Mouse (Mus musculus) skeletal muscle tissue, adult 2 months (tissue): Measurements from ENCODE around the gene Sult4a1.
"Not testable (repeated sequence)": the region's sequence is repeated elsewhere in the genome, so short reads cannot be mapped to it uniquely, and the experiment has no call there.

Experiments used
- DNase-seq: peaks from one replicate; pipeline ENCODE4 v3.0.0-alpha.2; 2012; ENCODE audit warnings: low read depth, low spot score

The Sult4a1 gene

DNA sequence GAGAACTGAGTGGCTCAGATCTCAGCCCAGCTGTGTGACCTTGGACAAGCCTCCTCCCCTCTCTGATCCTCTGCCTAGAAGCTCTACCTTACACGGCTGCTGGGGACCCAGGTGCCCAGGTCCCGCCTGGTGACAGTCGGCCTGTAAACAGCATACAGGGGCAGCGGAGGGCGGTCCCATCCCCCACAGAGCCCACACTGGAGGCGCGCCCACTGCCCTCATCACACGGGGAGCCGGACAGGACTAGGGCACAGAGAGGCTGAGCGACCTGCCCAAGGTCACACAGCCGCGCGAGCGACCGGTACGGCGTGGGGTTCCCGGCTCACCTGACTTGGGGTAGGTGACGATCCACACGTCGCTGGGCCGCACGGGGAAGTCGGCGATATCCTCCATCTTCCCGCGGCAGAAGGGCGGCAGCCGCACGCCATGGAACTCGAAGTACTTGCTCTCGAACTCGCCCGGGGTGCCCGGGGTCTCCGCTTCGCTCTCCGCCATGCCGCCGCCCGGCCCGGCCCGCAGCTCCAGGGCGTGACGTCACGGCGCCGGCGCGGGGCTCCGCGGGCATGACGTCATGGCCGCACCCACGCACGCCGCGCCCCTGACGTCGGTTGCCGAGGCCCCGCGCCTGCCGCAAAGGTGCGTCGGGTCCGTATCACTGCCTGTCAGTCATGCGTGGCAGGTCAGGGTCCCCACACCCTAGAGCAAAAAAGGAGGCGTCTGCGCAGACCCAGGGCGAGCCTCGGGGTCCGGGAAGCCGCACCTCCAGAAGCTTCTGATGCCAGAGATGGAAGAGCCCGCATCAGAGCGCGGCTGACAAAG is at the start of gene Sult4a1:
TSS of gene Sult4a1 (minus strand) at position 650 of the 819 bp plus-strand sequence.
- DNase-seq: no peak

DNA sequence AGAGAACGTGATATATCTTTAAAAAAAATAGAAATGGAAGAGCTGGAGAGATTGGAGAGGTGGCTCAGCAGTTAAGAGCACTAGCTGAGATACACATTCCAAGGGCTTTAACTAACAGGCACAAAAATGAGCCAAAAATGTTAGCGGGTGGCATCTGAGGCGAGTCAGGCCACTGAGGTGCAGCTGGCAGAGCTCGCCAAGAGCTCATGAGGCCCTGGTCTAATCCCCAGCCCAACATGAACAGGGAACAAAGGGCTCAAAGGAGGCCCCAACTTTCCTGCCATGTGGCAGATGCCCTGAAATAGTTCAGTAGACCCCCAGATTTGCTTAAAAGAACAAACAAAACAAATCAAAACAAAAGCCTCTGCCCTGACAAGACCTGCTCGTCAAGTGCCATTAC is 35.4 kb upstream of the Sult4a1 start:
- DNase-seq: no peak

DNA sequence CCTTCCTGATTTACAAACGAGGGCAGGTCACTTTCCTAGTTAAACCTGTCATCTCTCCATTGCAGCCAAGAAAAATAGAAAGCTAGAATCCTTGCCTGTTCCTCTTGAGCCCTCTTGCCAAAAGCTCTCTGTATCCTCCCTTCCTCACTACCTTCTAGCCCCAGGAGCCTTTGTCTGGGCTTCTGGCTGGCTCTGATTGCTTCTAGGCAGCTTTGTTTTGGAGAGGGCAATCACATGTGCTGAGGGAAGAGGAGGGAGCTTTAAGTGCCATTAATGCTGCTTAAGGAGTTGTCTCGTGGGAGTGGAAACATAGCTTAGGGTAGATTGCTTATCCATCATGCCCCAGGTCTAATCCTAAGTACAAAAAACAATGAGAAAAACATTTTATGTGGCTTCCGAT is 34.6 kb upstream of the Sult4a1 start:
- DNase-seq: no peak

DNA sequence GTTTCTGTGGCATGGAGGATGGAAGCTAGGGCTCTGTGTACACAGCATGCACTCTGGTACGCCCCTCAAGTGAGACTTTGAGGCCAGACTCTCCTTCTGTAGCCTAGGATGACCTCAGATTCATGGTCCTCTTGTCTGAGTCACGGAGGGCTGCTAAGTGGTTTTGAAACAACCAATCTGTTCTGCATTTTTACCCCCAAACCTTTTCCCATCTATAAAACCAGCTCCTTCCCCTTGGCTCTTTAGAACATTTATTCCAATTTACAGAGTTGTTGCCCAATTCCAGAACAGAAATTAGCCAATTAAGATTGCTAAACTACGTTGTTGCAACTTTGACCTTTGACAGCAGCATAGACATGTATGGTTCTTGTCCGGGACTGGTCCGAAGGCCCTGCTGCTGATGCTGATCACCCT is 34.0 kb upstream of the Sult4a1 start:
- no peak for DNase-seq

DNA sequence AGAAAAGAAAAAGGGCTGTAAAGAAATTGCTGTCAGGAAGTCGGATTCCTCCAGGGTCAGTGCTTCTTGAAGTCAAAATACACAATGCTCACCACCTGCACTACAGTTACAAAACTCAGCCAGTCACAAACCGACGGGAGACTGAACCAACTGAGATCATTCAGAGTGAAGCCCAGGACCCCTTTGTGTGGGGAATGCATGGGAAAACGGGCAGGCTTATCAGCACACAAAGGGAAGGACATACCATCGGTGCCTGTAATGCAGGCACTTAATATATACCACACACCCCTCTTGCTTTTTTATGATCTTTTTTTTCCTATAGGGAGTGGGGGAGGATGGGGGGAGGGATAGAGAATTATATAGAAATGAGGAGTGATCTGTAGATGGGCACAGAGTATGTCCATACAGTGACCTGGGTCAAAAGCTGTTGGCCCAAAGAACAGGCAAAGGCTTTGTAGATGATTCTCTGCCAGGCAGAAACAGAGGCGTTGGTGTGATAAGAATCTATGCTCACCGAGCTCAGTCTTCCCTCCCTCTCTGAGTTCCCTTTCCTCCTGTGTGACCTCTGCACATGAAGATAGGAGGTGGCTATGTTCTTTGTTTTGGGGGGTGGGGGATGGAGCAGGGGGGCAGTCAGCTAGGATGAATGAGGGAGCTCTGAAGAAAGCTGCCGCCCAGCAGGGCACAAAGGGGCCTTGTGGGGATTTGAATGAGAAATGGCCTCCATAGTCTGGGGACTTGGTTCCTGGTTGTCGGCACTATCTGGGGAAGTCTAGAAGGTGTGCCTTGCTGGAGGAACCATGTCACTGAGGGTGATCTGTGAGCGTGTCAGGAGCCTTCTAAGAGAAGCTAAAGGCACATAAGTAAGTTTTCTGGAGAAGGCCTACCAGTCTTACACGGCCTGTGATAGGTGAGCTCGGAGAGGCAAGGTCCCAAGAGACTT is 31.2 kb upstream of the Sult4a1 start:
- no peak for DNase-seq

DNA sequence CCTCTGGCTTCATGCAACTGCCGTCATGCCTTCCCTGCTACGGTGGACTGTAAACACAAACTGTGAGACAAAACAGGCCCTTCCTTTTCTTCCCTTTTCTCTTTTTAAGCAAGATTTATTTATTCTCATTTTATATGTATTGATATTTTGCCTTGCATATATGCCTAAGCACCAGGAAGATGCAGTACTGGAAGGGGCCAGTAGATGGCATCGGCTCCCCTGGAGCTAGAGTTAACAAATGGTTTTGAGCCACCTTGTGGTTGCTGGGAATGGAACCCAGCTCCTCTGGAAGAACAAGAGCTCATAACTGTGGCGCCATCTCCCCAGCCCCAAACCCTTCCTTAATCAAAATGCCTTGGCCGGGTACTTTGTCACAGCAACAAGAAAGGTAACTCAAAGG is 29.9 kb upstream of the Sult4a1 start:
- DNase-seq: no peak

DNA sequence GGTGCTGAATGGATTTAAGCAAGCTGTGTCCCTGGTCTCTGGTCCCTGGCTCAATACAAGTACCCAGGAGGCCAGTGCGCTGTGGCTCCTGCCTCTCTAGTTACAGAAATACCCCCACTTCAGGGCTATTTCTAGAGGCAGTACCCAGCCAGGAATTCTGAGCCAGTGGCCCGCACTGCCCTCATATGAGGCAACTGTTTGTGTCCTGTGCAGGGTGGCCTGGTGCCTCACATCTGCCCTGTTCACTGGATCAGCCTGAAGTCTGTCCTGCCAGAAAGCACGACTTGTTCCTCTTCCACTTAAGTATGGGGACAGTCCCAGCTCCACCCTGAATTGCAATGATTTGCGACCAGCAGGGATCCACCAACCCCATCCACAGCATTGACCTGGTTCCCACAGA is 27.9 kb upstream of the Sult4a1 start:
- DNase-seq: peak; percentile 85

DNA sequence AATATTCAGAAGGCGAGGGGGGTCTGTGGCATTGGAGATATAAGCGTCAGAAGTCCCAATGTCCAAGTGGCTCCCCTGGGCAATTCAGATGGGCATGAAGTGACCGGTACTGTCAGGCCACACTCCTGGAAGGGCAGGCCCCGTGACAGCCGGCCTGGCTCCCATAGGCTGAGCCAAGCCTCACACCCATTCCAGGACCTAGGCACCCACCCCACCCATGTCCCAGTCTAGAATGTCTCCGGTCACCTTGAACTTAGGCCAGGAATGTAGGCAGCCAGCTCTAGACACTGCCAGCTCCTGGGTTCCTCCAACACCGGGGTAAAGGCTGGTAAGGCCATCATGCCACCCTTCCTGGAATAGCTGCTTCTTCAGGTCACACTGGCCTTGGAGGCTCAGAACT is 26.4 kb upstream of the Sult4a1 start:
- DNase-seq: peak; percentile 92

DNA sequence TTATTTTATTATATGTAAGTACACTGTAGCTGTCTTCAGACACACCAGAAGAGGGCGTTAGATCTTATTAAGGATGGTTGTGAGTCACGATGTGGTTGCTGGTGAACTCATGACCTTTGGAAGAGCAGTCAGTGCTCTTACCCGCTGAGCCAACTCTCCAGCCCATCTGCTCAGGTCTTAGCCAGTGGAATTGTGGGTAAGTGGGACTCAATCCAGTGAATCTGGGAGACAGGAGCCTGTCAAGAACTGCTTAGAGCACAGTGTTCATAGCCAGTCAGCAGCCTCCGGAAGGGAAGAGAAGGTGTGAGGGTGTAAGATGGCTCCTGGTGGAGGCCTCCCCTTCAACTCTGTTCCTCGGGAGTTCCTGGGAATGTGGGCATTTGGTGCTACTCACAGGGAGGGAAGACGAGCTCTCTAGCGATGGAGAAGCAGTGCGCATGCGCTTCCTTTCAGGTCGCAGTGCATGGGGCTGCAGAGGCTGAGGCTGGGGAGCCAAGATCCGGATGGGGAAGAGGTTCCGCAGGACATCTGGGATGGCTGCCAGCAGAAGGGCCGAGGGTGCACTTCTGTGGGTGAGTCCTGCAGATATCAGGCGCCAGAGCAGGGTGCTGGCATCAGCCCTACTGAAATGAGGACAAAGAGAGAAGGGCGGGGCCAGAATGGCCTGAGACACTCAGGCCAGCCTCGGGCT is 25.7 kb upstream of the Sult4a1 start:
- peak; percentile 71 for DNase-seq

DNA sequence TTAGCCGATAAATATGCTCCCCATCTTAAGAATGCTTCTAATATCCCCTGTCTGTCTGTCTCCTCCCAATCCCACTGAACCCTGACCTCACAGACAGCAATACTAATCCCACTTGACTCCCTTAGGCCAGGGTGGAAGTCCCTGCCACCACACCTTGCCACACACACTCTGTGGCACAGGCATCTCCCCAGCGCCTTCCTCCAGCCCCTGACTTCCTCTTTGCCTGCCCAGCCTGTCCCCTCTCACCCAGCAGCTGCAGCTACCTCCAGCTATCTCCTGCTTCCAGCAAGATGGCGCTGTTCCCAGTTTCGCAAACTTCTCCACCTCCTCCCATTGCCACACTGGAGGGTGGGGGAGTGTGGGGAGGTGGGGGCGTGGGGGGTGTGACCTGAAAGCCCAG is 21.3 kb upstream of the Sult4a1 start:
- no peak for DNase-seq

DNA sequence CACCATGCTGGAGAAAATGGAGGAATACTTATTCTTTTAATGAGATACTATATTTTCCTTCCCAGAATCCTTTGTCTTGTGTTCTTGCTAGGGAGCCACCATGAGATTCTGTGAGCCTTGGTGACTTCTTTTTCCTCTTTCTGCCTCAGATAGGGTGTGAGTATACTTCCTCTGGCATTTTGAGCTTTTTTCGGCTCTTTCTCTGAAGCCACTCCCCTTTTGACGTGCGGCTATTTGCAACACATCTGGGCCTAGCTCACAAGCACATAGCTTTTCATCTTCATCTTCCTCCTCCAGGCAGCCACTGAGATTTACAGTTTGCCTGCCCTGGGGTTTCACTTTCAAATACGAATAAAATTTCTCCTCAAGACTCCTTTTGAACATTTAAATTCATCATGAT is 20.9 kb upstream of the Sult4a1 start:
- DNase-seq: no peak

DNA sequence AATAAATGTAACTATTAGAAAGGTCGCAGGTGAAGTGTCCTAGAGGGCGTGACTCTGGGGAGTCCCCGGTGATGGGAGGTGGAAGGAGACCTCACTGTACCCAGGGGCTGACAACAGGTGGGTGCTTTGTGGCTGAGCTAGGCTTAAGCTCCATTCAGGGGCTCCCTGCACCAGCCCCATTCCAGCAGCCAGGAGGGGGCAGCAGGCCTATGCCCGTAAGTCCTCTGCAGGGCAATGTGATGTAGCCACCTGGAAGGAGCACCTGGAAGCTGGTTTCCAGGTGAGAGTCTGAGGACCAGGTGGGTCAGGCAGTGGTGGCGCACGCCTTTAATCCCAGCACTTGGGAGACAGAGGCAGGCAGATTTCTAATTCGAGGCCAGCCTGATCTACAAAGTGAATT is 18.5 kb upstream of the Sult4a1 start:
- DNase-seq: no peak

DNA sequence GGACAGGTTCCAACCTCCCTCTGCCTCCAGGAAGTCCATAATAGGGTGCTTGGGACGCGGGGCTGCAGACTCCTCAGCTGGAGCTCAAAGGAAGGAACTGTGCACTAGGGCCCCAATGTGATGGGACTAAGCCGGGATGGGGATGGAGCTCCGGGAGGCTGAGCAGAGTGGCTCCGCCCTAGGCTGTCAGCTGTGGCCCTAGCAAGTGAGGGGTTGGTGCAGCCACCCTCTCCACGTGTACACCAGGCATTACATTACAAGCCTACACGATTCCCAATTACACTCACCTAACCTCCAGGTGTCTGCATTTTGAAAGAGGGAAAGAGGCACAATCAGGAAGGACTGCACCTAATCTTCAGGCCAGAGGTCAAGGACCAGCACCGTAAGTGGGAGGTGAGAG is 17.5 kb upstream of the Sult4a1 start, which contains the start of gene Pnpla5:
TSS of gene Pnpla5 (minus strand) at position 101 of the 400 bp plus-strand sequence.
- DNase-seq: no peak

DNA sequence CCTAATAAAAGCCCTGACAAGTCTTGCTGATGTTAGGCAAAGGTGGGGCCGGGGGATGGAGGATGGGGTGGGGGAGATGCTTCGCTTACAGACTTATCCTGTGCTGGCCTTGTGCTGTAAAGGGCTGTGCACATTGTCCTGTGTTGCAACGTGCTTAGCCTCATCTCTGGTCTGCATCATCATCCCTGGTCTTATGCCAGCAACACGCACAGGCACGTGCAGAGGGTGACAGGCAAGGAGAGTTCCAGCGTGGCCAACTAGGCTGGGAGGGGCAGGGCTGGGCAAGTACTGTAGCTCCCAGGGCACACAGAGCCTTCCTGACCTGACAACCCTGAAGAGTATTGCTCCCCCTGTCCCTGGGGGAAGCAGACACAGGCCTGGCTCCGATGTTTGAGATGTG is 15.5 kb upstream of the Sult4a1 start:
- no peak for DNase-seq

DNA sequence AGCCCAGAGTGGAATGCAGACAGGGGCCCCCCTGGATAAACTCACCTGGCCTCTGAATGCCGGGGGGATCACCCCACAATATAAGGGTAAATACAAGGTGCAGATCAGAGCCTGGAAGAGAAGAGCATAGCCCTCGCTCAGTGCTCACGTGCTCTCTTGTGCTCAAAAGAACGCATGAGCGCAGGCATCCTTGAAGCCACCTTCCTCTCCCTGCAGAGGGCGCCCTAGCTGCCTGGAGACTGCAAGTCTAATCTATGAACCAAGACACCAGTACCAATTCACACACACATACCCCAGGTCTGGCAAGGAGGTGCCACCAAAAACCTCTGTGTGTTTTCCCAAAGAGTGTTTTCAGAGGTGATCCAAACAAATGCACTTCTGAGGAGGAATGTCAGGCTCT is 15.1 kb upstream of the Sult4a1 start:
- peak; percentile 19 for DNase-seq

DNA sequence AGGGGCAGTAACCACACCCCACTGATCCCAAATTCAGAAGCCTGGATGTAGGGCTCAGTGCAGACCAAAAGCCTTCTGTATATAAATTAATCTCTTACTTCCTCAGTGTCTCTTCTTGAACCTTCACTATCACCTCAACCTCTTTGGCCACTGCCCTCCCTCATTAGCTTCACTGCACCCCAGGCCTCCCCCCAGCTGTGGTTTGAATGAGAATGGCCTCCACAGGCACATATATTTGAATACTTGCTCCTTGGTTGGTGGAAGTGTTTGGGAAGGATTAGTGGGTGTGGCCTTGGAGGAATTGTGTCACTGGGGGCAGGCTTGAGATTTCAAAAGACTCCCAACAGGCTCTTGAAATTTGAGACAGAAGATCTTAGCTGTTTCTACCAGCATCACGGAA is 10.9 kb upstream of the Sult4a1 start:
- no peak for DNase-seq

DNA sequence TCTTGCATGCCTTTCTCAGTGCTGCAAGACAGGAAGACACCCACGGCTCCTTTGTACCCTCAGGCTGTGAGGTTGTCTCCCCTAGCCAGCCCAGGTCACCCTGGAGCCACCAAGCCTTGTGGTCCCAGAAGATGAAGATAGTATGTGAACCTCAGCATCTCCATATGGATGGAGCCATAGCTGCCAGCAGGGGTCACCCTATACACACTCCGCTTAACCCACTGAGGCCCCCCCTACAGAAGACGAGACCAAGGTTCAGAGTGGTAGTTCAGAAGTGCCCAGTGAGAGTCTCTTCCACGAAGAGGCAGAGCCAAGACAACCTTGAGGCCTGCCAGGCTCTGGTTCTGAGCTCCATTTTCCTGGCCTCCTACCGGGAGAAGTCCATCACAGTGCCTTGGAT is 10.2 kb upstream of the Sult4a1 start:
- no peak for DNase-seq

DNA sequence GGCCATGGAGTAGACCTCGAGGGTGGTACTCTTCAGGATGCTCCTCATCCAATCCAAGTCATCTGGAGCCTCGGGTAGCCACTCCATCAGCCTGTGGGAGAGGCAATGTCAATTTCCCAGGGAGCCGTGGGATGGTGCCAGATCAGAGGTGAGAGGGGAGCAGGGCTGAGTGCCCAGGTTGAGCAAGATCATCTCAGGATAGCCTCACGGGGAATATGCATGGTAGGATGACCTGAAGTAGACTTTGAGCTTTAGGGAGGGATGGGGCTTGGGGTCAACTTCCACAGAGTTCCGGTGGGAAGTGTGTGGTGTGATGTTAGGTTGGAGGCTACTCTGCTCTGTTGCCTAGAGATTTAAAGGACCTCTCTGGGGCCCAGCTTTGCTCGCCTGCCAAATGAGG is 8.3 kb upstream of the Sult4a1 start:
- DNase-seq: no peak

DNA sequence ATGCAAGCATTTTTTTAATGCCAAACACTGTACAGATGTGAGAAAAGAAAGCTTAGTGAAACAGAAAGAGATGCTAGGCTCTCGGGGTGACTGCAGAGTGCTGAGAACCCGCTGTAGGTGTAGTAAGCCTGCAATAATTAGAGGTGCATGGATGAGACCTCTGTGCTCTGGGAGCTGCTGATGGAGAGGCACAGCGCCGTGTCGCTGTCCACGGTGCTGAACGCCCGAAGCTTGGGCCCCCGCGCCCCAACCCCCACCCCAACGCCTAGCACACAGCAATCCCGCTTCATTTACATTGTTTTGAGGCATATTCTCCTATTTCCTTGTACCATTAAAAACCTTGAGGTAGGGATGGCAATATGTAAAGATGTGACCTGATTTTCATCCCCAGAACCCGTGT is 3.3 kb upstream of the Sult4a1 start:
- DNase-seq: no peak

DNA sequence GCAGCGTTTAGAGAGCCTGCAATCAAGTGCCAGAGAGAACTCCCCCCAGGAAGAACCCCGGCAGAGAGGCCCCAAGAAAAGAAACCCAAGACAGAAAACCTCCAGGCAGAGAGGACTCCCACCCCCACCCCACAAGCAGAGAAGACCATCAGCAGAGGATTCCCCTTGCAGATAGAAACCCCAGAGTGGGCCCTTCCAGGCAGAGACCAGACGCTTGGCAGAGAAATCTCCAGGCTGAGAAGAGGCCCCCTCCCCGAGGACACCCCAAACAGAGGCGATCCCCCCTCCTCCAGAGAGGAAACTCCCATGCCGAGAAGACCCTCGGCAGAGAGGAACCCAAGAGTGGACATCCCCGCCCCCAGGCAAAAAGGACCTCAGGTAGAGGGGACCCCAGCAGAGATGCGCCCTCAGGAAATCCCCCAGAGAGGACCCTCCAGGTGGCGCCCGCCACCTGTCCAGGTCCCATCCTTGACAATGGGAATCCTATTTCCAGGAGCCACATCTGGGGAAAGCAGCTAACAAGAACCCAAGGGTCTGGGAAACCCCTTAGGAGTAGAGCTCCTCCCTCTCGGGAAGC is 458 bp upstream of the Sult4a1 start:
- no peak for DNase-seq

DNA sequence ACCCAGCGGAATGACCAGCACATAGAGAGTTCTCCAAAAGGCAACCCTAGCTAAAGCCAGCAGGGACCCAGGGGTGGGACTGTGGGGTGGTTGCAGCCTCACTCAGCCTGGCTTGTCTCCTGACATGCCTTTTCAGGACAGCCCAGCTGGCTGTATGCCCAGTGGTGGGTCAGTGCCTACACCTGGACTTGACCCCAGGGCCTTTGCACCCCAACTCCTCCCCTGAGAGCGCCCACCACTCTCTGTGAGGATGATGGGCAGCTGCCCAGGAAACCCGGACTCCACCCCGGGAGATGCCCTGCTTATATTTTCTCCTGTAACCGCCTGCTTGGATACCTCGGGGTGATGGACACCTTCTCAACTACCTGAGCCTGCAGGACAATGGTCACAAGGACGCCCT is 928 bp downstream of the Sult4a1 start:
- DNase-seq: no peak

DNA sequence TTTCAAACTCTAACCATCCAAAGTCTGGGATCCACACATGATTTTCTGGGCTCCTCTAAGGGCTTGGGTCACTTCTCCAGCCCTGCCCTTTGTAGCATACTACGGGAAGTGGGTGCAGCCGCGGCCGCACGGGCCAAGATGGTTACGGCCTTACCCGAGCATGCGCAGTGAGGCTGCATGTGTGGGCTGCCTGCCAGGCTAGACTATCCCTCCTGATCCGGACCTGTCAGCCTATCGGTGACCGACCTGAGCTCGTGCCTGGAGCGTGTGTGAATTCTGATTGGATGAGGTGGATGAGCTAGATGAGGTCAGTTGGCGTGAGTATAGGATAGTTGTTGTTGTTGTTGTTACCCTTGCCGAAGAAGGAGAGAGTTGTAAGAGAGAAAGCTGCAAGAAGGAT is 8.0 kb downstream of the Sult4a1 start:
- not testable (repeated sequence) for DNase-seq
